Mouse (Mus musculus): ENCODE data around the gene Tprg.

Gene Tprg

DNA sequence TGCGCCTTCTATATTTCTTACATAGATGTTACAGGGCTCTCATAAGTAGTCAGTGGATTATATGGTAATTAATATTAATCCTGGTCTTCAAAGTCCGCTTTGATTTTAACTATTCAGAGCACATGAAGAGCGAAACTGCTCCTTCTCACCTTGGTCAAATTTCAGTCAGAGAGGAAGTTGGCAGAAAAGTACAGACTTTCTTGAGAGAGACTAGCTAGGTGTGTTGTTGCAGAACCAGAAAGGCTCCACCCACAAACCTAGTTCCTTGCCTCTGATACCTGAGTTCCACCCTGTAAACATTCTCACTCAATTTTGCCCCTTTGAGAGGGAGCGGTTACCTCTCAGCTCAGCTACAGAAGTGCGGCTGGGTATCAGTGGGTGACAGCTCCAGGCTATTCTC lies at the start of gene Tprg:
Gene Tprg (plus strand): TSS at position 301 of the 400 bp plus-strand sequence.
- DNase-seq: no peak

DNA sequence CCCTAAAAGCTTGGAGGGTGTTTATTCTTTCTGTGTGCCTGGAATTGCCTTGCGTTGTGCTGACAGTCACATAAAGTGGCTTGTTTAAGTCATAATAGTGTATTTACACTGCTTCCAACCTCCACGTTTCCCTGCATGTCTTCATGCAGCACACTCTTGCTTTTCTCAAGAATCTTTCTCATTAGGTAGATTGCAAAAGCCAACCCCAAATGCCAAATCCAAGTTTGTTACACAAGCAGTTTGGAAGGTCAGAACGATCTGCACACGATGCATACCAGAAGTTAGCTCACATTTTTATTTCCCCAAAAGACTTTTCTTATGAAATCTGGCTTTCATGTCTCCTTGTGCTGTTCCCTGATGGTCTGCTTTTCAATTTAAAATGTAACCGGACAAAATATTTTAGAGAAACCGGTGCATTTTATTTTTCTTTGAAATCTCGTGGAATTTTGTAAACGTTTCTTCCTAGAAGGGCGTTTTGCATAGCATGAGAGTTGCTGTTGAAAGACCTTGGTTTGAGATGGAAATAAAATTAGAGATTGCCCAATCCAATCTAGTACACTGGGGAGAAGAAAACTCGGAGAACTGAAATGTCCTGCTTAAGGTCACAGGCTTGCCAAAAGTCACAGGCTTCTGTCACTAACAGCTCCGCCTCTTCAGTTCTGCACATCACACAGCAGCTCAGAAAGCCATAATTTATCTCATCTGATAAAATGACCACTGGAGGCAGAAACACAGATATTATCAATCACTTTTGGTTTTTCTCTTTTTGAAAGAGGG lies 48.2 kb upstream of the Tprg start:
- DNase-seq: no peak

DNA sequence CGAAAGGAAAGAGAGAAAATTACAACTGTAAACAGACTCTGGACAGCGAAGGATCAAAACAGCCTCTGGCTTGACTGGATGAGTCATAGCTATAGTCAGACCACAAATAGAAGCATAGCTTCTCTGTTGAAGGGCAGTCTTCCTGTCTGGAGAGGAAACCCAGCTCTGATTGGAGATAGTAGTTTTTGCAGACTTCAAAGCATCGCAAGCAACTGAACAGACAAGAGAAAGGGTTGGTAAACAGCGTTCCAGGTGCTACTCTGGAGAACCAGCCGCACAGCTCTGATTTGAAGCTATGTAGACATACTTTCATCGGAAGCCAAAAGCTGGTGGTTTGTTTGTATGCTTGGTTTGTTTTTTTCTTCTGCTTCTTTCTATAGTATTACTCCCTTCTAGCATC lies 37.7 kb upstream of the Tprg start:
- no peak for DNase-seq

DNA sequence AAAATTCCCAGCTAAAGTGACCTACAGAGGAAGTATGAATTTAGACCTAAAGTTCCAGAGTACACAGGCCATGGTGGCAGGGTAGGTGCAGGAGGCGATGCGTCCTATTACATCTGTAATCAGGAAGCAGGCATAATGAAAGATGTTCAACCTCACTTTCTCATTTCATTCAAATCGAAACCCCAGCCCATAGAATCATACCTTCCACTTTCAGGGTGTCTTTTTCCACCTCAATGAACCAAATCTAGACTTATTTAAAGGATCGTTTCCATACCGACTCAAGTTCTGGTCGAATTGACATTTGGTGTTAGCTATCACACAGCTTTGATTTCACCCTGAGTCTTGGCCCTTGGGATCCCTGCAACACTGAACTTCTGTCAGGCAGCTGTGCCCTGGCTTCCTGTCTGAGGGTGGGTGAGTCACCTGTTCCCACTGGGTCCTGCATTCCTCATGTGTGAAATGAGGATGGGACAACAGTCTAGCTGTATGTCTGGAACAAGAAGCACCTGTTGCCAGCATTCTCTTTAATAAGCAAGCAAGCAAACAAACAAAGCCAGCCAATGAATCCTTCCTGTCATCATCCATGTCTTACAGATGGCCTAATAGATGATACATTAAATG lies 36.4 kb upstream of the Tprg start:
- no peak for DNase-seq

DNA sequence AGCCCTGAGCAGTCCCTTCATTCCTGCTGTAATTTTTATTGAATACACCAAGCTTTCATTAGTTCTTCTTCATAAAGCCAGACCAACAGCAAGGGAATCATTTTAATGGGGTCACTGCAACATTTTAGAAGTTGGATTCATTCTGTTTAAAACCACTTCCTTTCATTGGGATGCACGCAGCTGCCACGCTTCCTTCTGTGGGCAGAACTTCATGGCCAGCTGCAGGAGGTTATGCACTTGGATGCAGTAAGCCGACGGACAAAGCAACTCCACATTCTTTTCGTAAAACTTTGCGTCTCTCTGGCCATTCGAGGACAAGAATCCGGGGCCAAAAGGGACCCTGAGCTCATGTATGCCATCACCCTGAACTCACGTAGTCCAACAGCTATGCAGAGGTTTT lies 35.5 kb upstream of the Tprg start:
- no peak for DNase-seq

DNA sequence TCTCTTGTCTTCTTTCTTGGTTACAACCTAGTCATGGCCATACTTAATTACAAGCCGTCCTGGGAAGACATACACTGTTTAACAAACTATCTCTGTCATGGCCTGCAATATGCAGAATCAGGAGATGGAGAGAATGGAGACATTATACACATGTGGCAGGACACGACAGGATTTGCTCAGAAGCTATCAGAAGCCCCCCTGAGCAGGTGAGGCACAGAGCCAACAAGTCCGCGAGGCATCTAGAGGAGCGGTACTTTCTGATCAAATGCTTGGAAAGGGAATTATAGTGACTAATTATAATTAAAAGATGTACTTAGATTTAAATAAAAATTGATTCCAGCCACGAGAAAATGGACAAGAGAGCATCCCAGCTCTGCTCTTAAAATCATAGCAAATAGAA lies 32.0 kb upstream of the Tprg start:
- DNase-seq: peak; percentile 30 to 52

DNA sequence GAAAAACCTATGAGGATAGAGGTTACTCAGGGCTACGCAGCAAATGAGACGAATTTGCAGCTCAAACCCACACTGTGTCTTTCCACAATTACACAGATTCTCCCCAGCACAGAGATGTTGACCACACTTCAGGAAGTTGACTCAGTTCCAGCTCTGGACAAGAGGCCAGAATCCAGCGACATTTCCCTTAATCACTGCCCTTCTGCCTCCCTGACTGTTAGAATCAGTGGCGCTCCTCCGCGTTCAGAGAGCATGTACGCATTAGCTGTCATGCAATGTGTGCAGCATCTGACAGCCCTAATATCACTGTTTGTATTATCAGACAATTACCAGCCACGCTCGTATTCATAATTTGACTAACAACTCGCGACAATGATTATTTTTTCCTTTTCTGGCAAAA lies 31.4 kb upstream of the Tprg start:
- peak; percentile 56 to 59 for DNase-seq

DNA sequence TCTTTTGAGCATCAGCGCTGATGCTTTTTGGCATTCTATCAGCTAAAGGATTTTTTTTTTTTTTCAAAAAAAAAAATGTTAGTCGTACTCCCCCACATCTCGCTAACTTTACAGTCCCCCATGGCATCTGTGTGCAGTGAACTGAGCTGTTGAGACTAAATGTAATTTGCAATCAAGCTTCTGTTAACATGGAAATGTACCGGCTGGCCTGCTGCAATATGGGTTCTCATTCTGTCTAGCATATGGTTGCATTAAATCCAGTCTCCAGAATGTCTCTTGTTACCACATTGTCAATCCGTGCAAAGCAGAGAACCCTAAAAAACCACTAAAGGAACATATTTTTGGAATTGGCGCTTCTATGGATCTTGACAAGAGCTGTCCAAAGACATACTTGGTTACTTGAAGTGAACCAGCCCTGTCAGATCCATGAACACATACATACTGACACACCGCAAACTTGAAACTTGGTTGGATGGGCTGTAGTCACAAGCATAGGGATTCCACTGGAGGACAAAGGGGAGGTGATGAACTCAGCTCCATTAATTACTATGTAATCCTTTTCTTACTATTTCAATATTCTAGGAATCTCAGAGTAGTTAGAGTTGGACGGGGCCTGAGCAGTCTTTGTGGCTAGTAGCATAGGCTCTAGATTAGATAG lies 30.9 kb upstream of the Tprg start:
- DNase-seq: peak in 1 of 2 experiments; percentile 13

DNA sequence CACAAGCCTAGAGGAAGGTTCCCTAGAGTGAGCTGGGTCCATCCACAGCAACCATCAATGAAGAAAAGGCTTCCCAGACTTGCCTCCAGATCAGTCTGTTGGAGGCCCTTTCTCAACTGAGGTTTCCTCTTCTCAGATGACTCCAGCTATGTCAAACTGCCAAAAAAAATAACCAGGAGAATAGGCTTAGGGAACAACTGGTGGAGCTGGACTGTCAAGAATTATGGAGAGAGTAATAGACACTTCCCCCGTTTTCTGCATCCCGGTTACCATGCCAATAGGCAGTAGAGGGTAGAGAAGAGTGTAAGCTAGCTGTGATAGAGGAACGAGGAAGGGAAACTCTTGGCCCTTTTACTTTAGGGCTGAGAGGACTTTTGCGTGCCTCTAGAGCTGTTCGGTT lies 24.3 kb upstream of the Tprg start:
- DNase-seq: no peak

DNA sequence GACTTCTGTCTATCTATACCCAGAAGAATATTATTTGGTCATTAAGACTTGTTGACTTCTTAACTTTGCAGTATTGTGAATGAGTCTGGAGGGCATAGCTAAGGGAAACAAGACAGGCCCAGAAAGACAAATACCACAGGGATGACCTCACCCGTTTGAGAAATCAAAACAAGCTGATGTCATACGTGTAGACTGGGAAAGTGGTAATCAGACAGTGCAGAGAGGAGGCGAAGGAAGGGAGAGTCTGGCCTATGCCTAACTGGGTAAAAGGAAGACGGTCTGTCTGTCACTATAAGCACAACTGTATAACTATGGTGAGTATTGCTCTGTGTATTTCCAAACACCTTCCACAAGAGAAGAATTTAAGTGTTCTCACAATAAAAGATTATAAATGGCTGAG lies 23.7 kb upstream of the Tprg start:
- no peak for DNase-seq

DNA sequence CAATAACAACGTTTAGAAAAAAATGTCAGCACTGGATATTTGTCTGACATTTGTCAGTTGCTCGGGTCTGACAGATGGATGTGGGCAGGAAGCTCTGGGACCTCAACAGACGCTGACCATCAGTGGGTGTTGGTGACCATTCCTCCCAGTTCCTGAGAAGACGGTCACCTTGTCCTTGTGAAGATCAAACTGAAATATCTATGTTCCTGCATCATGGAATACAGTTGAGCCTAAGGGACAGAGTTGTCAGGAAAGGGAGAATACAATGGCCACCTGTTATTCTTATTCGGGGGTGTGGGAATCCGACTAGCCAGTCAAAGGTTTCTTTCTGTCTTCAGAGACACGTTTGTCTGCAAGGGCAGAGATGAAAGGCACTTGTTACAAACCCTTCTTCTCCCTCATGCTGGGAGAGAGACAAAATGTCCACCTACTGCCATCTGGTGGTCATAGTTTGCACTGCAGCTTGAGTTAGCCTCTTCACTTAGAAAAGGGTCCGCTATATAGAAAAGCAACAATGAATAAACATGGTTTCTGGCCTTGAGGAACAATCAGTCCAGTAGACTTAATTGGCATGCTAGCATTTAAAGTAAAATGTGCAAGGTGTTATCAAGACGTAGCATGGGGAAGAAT lies 23.0 kb upstream of the Tprg start:
- DNase-seq: peak; percentile 92 to 93

DNA sequence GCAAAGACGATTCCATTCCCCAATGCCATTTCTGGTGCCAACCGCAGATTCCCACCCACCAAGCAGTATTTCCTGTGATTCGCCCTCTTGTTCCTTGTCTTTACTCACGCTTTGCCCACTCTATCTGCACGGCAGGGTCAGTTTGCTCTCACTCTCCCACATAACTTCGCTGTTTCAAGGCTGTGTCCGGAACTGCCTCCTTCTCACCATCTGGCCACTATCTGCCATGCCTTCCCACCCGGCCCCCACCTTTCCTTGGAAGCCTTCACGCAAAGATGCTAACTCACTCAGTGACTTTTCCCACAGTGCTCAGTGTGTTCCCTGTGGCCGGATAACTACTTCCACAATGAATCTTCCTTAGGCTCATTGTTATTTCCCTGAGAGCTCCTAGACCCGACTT lies 21.4 kb upstream of the Tprg start:
- no peak for DNase-seq

DNA sequence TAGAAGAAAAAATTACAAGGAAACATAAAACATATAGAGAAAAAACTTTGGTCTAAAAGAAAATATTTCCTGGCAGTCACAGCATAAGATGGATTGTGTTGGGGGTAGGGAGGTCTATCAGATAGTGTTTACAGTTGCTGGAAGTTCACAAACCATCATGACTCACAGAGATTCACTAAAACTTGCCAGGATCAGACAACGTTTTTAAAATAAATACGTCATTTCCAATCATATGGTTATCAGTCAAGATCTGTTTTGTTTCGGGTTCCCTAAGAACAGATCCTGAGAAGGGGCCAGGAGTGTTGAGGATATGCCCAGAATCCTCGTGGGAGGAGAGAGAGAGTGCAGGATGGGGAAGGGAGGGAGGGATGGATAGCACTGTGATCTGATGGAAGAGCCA lies 18.3 kb upstream of the Tprg start:
- DNase-seq: no peak

DNA sequence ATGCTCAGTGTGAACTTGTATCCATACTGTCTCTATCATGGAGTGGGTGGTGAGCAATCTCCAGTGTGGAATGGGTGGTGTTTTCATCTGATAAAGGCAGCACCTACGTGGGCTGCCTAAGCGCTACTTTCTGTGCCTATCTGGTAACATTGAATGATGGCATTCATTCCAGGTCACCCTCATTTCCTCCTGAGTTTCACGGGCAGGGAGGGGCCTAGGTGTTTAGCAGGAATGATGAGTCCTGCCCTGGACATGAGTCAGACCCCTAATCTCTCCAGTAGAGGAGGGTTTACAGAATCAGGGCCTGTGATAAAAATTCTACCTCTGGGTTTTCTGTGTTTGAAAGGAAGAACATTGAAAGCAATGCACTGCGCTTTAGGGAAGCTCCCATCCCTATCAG lies 4.1 kb upstream of the Tprg start:
- DNase-seq: no peak

DNA sequence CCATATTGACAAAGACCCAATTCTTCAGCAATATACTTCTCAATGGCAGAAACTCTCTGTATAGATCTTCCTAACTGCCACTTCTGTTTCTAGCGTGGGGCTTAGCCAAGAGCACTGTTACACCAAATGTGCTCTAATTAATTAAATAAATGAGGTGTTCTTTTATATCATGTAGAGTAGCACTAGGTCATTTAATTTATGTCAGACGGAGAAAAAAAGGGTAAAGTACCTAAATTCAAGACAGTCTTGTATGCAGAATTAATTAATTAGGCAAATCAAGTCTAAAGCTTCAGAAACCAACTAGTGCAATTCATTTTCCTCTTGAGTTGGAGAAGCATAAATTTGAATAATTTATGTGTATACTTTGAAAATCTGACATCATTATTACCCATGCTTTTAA lies 7.1 kb downstream of the Tprg start:
- no peak for DNase-seq

DNA sequence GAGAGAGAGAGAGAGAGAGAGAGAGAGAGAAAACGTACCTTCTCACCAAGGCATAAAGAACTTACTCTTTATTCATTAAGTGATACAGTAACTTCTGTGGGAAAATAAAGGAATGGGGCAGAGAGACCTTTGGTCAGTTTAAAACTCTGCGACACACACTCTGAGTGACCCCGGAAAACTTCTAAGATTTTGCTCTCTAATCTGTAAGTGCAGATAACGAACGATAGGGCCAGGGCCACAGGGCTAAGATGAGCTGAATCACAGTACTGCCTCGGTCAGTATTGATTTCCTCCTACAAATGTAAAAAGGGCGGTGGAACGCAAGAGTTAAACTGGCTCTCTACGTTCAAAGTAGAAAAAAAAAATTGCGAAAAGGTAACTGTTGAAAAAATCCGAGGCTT lies 8.9 kb downstream of the Tprg start:
- no peak for DNase-seq

DNA sequence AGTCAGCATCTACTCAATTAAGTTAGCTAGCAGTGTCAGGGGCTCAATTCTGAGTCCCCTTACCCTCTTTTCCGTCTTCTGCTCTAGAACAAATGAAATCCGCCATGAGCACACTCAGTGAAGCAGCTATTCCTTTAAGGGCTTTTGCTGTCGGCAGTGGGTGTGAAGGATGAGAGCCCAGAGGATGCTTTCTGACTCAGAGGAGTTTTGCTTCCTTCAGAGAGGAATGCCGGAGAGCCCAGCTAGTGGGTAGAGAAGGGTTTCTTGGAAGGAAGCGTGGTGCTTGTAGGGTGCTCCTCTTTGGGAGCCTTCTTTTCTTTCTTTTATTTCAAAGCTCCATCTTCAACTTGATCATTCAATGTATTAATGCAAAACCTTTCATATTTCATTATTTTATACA lies 10.1 kb downstream of the Tprg start:
- no peak for DNase-seq

DNA sequence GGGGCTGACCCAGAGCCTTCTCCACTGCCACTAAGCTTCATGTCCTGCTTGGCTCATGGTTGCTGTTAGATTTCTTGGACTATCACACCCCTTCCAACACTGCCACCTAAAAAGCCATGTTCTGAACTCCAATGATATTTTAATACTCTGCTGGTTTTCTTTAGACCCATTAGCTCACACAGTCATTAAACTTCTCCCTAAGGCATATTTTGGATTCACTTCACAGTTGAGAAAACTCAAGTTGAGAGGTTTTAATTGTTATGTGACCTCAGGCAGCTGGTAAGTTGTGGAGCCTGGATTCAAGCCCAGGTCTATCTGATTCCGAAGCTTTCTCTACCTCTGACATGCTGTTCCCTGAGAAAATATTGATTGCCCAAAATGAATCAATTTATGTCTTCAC lies 11.6 kb downstream of the Tprg start:
- DNase-seq: no peak

DNA sequence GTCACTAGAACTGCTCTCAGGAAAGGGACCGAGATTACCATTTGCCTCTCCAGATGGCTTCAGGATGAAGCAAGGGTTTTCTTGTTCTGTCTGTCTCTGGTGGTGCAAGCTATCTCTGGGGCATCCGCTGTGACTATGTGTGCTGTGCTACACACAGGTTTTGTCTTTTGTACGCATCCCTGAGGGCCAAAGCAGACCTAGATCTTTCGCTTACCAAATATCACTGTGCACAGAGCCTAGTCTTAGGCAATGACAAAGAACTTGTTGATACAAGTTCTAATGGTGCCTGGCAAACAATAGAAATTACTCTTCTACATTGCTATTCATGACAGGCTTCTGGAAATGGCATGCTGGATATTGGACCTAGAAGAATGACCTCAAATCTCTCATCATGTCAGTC lies 16.0 kb downstream of the Tprg start:
- no peak for DNase-seq

DNA sequence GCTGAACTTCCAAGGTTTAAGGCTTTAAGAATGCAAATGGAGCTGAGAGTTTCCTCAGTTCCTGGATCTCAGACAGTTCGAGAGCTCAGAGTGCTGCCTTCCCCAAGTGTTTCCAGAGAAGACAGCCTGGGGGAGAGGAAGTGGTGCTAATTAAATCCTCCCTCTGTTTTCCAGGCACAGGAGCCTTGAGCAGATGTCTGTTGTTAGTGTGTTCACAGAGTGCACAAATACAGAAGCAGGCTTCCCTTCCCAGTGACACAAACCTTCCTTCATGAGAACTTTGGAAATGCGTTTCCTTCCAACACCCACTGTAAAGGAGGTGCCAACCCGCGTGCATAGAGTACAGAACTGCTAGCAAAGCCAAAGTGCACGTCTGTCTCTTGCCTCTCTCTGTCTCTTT lies 27.4 kb downstream of the Tprg start:
- no peak for DNase-seq

DNA sequence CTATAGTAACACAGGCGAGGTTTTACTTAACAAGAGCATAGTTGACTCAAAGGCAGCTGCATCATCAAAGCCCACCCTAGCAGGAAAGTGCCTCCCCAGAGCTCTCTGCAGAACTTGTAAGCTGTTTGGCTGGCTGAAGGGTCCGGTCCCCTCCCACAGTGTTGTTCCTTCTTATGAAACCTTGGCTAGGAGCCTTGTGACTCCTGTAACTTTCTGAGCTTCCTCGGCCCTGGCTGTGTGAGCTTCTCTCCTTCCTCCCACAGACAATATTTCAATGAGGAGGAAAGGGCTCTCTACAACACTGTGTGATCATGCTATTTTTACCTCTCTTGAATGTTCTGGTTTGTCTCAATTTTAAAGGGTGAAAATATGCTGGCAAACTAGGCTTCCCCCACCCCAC lies 28.5 kb downstream of the Tprg start:
- no peak for DNase-seq

DNA sequence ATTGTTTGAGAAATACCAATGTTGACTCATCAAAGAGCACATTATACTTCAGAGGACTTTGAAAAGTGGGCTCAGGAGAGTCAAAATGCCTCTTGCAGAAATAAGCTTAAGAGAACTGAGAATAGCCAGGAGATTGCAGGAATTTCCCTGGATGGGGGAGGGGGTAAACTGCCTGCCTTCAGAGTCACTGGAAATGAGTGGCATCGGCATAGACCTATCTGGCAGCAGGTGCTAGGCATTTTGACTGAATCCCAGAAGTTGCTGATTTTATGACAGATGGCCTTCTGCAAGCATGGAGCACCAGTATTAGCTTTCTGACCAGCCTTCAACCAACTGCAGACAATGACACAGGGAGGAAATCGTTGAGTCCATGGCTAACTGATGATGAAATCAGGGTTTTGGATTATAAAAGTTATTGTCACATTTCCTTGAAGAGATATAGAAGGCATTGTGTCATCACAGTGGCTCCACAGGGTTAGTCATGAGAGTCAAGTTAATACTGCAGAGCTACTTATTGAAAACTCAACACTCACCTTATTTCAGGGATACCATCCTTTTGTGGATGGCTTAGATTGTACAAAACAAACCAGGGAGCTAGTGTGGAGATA lies 39.1 kb downstream of the Tprg start:
- DNase-seq: peak; percentile 51 to 55
